Mouse (Mus musculus): ENCODE data around the gene Zfp949. TPM values are rescaled to one million over a fixed set of nuclear protein-coding genes. Genes with fewer than 3 reads are reported as not detected.

Gene Zfp949
- total RNA-seq (2014; rRNA removed; ENCODE audit: low replicate concordance) (3.3 and 4.9 TPM in 2 replicates), polyA plus RNA-seq (2015; fragmentation: Nextera tagmentation; extraction: Ambion mirVana) (5.6 and 8.3 TPM in 2 replicates)

GRCm38 (mm10) chr9:88547851-88548613, at the start of gene Zfp949:
Zfp949 (plus strand) TSS chr9:88548020.
- Histone ChIP-seq H3K4me1 (ENCODE audit: control insufficient read depth, insufficient read depth) (peaks cover 15% of the 10 kb centered on the region), H3K9ac (replicated peaks; ENCODE audit: low read depth, low read length) (peak within 1 kb of the TSS; percentile 78), H3K27me3 (ENCODE audit: control insufficient read depth, insufficient read depth, low read length) (no peaks in the 10 kb centered on the region), H3K4me3 (ENCODE audit: low read depth, low read length) (peak within 1 kb of the TSS; percentile 91), H3K36me3 (replicated peaks; ENCODE audit: control insufficient read depth, insufficient read depth, low read length) (no peaks in the 10 kb centered on the region), H3K4me2 (ENCODE audit: low read depth, low read length) (peak within 1 kb of the TSS; percentile 84), H3K27ac (ENCODE audit: low read depth) (peak within 1 kb of the TSS; percentile 85), H3K9me3 (replicated peaks; ENCODE audit: control insufficient read depth, low read length) (no peaks in the 10 kb centered on the region)
- DNase-seq (ENCODE audit: low spot score) (peak; percentile 84), ATAC-seq (ENCODE audit: insufficient read depth, low read depth) (peak; percentile 91)
- 1% methylated on average over 30 of the region's 30 CpGs for WGBS
- TF ChIP-seq EP300 (IDR thresholded peaks at IDR 0.05; ENCODE audit: low read depth): no peak
- TF ChIP-seq CTCF (IDR thresholded peaks at IDR 0.05; ENCODE audit: low read depth): no peak

- DNase-seq (ENCODE audit: low spot score) (no peak), ATAC-seq (ENCODE audit: insufficient read depth, low read depth) (no peak)
- no peak overlapping the region for H3K9ac ChIP-seq (replicated peaks; ENCODE audit: low read depth, low read length)
- TF ChIP-seq CTCF (IDR thresholded peaks at IDR 0.05; ENCODE audit: low read depth): no peak
- TF ChIP-seq EP300 (IDR thresholded peaks at IDR 0.05; ENCODE audit: low read depth): no peak
- H3K4me2 ChIP-seq (ENCODE audit: low read depth, low read length): no peak overlapping the region
- no peak overlapping the region for H3K27ac ChIP-seq (ENCODE audit: low read depth)
- H3K4me3 ChIP-seq (ENCODE audit: low read depth, low read length): no peak overlapping the region
- WGBS: 64% methylated on average over 2 of the region's 2 CpGs
- no peaks in the 10 kb centered on the region for H3K4me1 ChIP-seq (ENCODE audit: control insufficient read depth, insufficient read depth)
- no peaks in the 10 kb centered on the region for H3K9me3 ChIP-seq (replicated peaks; ENCODE audit: control insufficient read depth, low read length)
- H3K27me3 ChIP-seq (ENCODE audit: control insufficient read depth, insufficient read depth, low read length): no peaks in the 10 kb centered on the region
- no peaks in the 10 kb centered on the region for H3K36me3 ChIP-seq (replicated peaks; ENCODE audit: control insufficient read depth, insufficient read depth, low read length)
These were observed 47.7 kb upstream of the Zfp949 start for GRCm38 (mm10) chr9:88500112-88500511.

GRCm38 (mm10) chr9:88501846-88502245, 46.0 kb upstream of the Zfp949 start:
- Histone ChIP-seq H3K27me3 (ENCODE audit: control insufficient read depth, insufficient read depth, low read length) (no peaks in the 10 kb centered on the region), H3K36me3 (replicated peaks; ENCODE audit: control insufficient read depth, insufficient read depth, low read length) (no peaks in the 10 kb centered on the region), H3K4me2 (ENCODE audit: low read depth, low read length) (no peak overlapping the region), H3K4me1 (ENCODE audit: control insufficient read depth, insufficient read depth) (no peaks in the 10 kb centered on the region), H3K9me3 (replicated peaks; ENCODE audit: control insufficient read depth, low read length) (no peaks in the 10 kb centered on the region), H3K27ac (ENCODE audit: low read depth) (no peak overlapping the region), H3K4me3 (ENCODE audit: low read depth, low read length) (no peak overlapping the region), H3K9ac (replicated peaks; ENCODE audit: low read depth, low read length) (no peak overlapping the region)
- 80% methylated on average over 6 of the region's 6 CpGs for WGBS
- TF ChIP-seq EP300 (IDR thresholded peaks at IDR 0.05; ENCODE audit: low read depth) (no peak), CTCF (IDR thresholded peaks at IDR 0.05; ENCODE audit: low read depth) (no peak)
- ATAC-seq (ENCODE audit: insufficient read depth, low read depth): no peak
- DNase-seq (ENCODE audit: low spot score): no peak

GRCm38 (mm10) chr9:88515546-88515945, 32.3 kb upstream of the Zfp949 start:
- Histone ChIP-seq H3K4me3 (ENCODE audit: low read depth, low read length) (no peak overlapping the region), H3K27me3 (ENCODE audit: control insufficient read depth, insufficient read depth, low read length) (no peaks in the 10 kb centered on the region), H3K36me3 (replicated peaks; ENCODE audit: control insufficient read depth, insufficient read depth, low read length) (peaks cover 6% of the 10 kb centered on the region), H3K4me2 (ENCODE audit: low read depth, low read length) (no peak overlapping the region), H3K9ac (replicated peaks; ENCODE audit: low read depth, low read length) (no peak overlapping the region), H3K9me3 (replicated peaks; ENCODE audit: control insufficient read depth, low read length) (no peaks in the 10 kb centered on the region), H3K27ac (ENCODE audit: low read depth) (no peak overlapping the region), H3K4me1 (ENCODE audit: control insufficient read depth, insufficient read depth) (peaks cover 6% of the 10 kb centered on the region; the same call in 1 of the 2 replicates)
- ATAC-seq (ENCODE audit: insufficient read depth, low read depth) (no peak), DNase-seq (ENCODE audit: low spot score) (no peak)
- no peak for TF ChIP-seq EP300 (IDR thresholded peaks at IDR 0.05; ENCODE audit: low read depth)
- TF ChIP-seq CTCF (IDR thresholded peaks at IDR 0.05; ENCODE audit: low read depth): no peak
- WGBS: 83% methylated on average over 1 of the region's 1 CpGs

DNA sequence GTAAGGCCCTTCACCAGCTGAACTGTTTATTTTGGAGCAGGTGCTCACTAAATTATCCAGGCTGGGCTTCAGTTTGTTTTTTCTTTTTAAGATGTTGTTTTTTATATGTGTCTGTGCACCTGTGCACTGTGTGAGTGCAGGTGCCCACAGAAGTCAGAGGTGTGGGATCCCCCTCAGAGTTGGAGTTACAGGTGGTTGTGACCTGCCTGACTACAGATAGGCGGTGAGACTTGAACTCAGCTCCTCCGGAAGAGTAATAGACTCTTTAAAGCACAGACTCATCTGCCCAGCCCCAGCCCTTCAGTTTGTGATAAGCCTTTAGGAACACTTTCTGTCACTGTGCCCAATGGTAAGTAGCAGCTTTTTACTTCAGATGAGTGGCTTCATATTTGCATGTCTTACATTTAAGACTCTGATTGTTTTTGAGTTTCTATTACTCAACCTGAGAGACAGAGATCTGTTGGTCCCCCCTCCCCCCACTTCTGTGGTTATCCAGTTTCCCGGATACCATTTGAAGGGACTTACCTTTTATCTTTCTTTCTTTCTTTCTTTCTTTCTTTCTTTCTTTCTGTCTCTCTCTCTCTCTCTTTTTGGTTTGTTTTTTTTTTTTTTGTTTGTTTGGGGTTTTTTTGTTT, 31.3 kb upstream of the Zfp949 start:
- H3K36me3 ChIP-seq (replicated peaks; ENCODE audit: control insufficient read depth, insufficient read depth, low read length): peaks cover 14% of the 10 kb centered on the region
- H3K27me3 ChIP-seq (ENCODE audit: control insufficient read depth, insufficient read depth, low read length): no peaks in the 10 kb centered on the region
- ATAC-seq (ENCODE audit: insufficient read depth, low read depth): no peak
- no peak overlapping the region for H3K27ac ChIP-seq (ENCODE audit: low read depth)
- H3K4me2 ChIP-seq (ENCODE audit: low read depth, low read length): no peak overlapping the region
- WGBS: 85% methylated on average over 3 of the region's 3 CpGs
- TF ChIP-seq EP300 (IDR thresholded peaks at IDR 0.05; ENCODE audit: low read depth) (no peak), CTCF (IDR thresholded peaks at IDR 0.05; ENCODE audit: low read depth) (no peak)
- H3K9me3 ChIP-seq (replicated peaks; ENCODE audit: control insufficient read depth, low read length): no peaks in the 10 kb centered on the region
- DNase-seq (ENCODE audit: low spot score): no peak
- no peak overlapping the region for H3K4me3 ChIP-seq (ENCODE audit: low read depth, low read length)
- H3K4me1 ChIP-seq (ENCODE audit: control insufficient read depth, insufficient read depth): peaks cover 13% of the 10 kb centered on the region
- H3K9ac ChIP-seq (replicated peaks; ENCODE audit: low read depth, low read length): no peak overlapping the region
